Mouse (Mus musculus): ENCODE data around the gene Rundc1. TPM values are rescaled to one million over a fixed set of nuclear protein-coding genes. Genes with fewer than 3 reads are reported as not detected.

Rundc1 gene
- total and polyA plus RNA-seq, 3 experiments: 6.8 to 13.5 (median 10.7) TPM

GRCm38 (mm10) chr11:101469155-101469554 is 44.3 kb downstream of the Rundc1 start:
- no peak overlapping the region for H3K9ac ChIP-seq (ENCODE audit: insufficient read depth, low read depth)

GRCm38 (mm10) chr11:101470206-101470605 is 45.3 kb downstream of the Rundc1 start:
- Histone ChIP-seq H3K4me1 (ENCODE audit: control insufficient read depth in 1 of 2, insufficient read depth in 2 of 2) (peaks cover 8 to 44% of the 10 kb centered on the region in 2 experiments), H3K27me3 (replicated peaks) (peaks cover 31% of the 10 kb centered on the region), H3K27ac (ENCODE audit: insufficient read depth, low read depth) (no peak overlapping the region), H3K36me3 (replicated peaks in 1 of 2; ENCODE audit: control insufficient read depth in 1 of 2, insufficient read depth in 1 of 2, low read length in 1 of 2) (no peaks in the 10 kb centered on the region), H3K79me2 (replicated peaks; ENCODE audit: control insufficient read depth, extremely low read depth, insufficient read depth, poor library complexity, severe bottlenecking) (no peaks in the 10 kb centered on the region), H3K4me3 (replicated peaks in 1 of 3; ENCODE audit: low read depth in 2 of 3, low read length in 2 of 3, poor library complexity in 1 of 3) (no peak overlapping the region), H3K4me2 (ENCODE audit: insufficient read depth, low read depth, poor library complexity, severe bottlenecking) (no peak overlapping the region), H3K9ac (ENCODE audit: insufficient read depth, low read depth) (no peak overlapping the region), H3K9me3 (replicated peaks; ENCODE audit: low read length) (no peaks in the 10 kb centered on the region)
- dilution Hi-C loops (cut with MboI; ENCODE audit: extremely low pct_ligation_motif_present, extremely low pct_unique_long_range_greater_than_20kb, low sequenced_read_pairs): no loop called here
- no peak for TF ChIP-seq RAD21 (IDR thresholded peaks at IDR 0.05; ENCODE audit: low read depth, low read length)
- TF ChIP-seq ZKSCAN1 (IDR thresholded peaks at IDR 0.05; ENCODE audit: borderline replicate concordance, low read depth, low read length): no peak
- in situ Hi-C loops (cut with MboI; ENCODE audit: low pct_ligation_motif_present, low pct_unique_long_range_greater_than_20kb, low sequenced_read_pairs): no loop called here
- DNase-seq (ENCODE audit: extremely low read depth): no peak

More at GRCm38 (mm10) chr11:101469155-101469554, 44.3 kb downstream of the Rundc1 start:
- Histone ChIP-seq H3K27me3 (replicated peaks) (peaks cover 31% of the 10 kb centered on the region), H3K4me1 (ENCODE audit: control insufficient read depth in 1 of 2, insufficient read depth in 2 of 2) (peaks cover 11 to 50% of the 10 kb centered on the region in 2 experiments), H3K36me3 (replicated peaks in 1 of 2; ENCODE audit: control insufficient read depth in 1 of 2, insufficient read depth in 1 of 2, low read length in 1 of 2) (no peaks in the 10 kb centered on the region), H3K27ac (ENCODE audit: insufficient read depth, low read depth) (no peak overlapping the region), H3K4me3 (replicated peaks in 1 of 3; ENCODE audit: low read depth in 2 of 3, low read length in 2 of 3, poor library complexity in 1 of 3) (no peak overlapping the region), H3K9me3 (replicated peaks; ENCODE audit: low read length) (no peaks in the 10 kb centered on the region), H3K4me2 (ENCODE audit: insufficient read depth, low read depth, poor library complexity, severe bottlenecking) (peak overlapping the region; percentile 77; the same call in 1 of the 2 replicates), H3K79me2 (replicated peaks; ENCODE audit: control insufficient read depth, extremely low read depth, insufficient read depth, poor library complexity, severe bottlenecking) (no peaks in the 10 kb centered on the region)
- in situ Hi-C loops (cut with MboI; ENCODE audit: low pct_ligation_motif_present, low pct_unique_long_range_greater_than_20kb, low sequenced_read_pairs): no loop called here
- DNase-seq (ENCODE audit: extremely low read depth): no peak
- TF ChIP-seq MAX (IDR thresholded peaks at IDR 0.05; ENCODE audit: low read length) (no peak), ZNF384 (IDR thresholded peaks at IDR 0.05; ENCODE audit: low read depth, low read length) (peak; percentile 62)
- dilution Hi-C loops (cut with MboI; ENCODE audit: extremely low pct_ligation_motif_present, extremely low pct_unique_long_range_greater_than_20kb, low sequenced_read_pairs): no loop called here

- Histone ChIP-seq H3K4me1 (ENCODE audit: control insufficient read depth in 1 of 2, insufficient read depth in 2 of 2) (peaks cover 6 to 39% of the 10 kb centered on the region in 2 experiments), H3K79me2 (replicated peaks; ENCODE audit: control insufficient read depth, extremely low read depth, insufficient read depth, poor library complexity, severe bottlenecking) (no peaks in the 10 kb centered on the region)
These were observed 47.0 kb downstream of the Rundc1 start for GRCm38 (mm10) chr11:101471926-101472325.

More at GRCm38 (mm10) chr11:101471926-101472325, 47.0 kb downstream of the Rundc1 start:
- H3K27me3 ChIP-seq (replicated peaks): peaks cover 27% of the 10 kb centered on the region
- no peak overlapping the region for H3K9ac ChIP-seq (ENCODE audit: insufficient read depth, low read depth)
- dilution Hi-C loops (cut with MboI; ENCODE audit: extremely low pct_ligation_motif_present, extremely low pct_unique_long_range_greater_than_20kb, low sequenced_read_pairs) (no loop called here), in situ Hi-C loops (cut with MboI; ENCODE audit: low pct_ligation_motif_present, low pct_unique_long_range_greater_than_20kb, low sequenced_read_pairs) (no loop called here)
- no peaks in the 10 kb centered on the region for H3K9me3 ChIP-seq (replicated peaks; ENCODE audit: low read length)
- no peak overlapping the region for H3K4me3 ChIP-seq (replicated peaks in 1 of 3; ENCODE audit: low read depth in 2 of 3, low read length in 2 of 3, poor library complexity in 1 of 3)
- no peak for TF ChIP-seq GABPA (IDR thresholded peaks at IDR 0.05; ENCODE audit: insufficient replicate concordance, low read depth, low read length)
- no peak for TF ChIP-seq ELF1 (IDR thresholded peaks at IDR 0.05; ENCODE audit: low read depth, low read length)
- TF ChIP-seq TCF12 (IDR thresholded peaks at IDR 0.05; ENCODE audit: low read depth, low read length): no peak
- TF ChIP-seq UBTF (IDR thresholded peaks at IDR 0.05; ENCODE audit: low read depth, low read length): no peak
- no peak for TF ChIP-seq RCOR1 (conservative IDR thresholded peaks at IDR 0.05; ENCODE audit: low read depth, low read length)
- no peak for TF ChIP-seq IRF4 (IDR thresholded peaks at IDR 0.05; ENCODE audit: low read depth, low read length)
- TF ChIP-seq ZMIZ1 (IDR thresholded peaks at IDR 0.05; ENCODE audit: low read depth, low read length): no peak
- no peak for TF ChIP-seq USF1 (IDR thresholded peaks at IDR 0.05; ENCODE audit: low read depth, low read length)
- no peak for TF ChIP-seq ZKSCAN1 (IDR thresholded peaks at IDR 0.05; ENCODE audit: borderline replicate concordance, low read depth, low read length)
- H3K27ac ChIP-seq (ENCODE audit: insufficient read depth, low read depth): no peak overlapping the region
- H3K36me3 ChIP-seq (replicated peaks in 1 of 2; ENCODE audit: control insufficient read depth in 1 of 2, insufficient read depth in 1 of 2, low read length in 1 of 2): no peaks in the 10 kb centered on the region
- H3K4me2 ChIP-seq (ENCODE audit: insufficient read depth, low read depth, poor library complexity, severe bottlenecking): no peak overlapping the region
- no peak for DNase-seq (ENCODE audit: extremely low read depth)

All from CH12.LX (cell line).